Mouse (Mus musculus): Measurements from ENCODE around the gene Irf5.

DNA sequence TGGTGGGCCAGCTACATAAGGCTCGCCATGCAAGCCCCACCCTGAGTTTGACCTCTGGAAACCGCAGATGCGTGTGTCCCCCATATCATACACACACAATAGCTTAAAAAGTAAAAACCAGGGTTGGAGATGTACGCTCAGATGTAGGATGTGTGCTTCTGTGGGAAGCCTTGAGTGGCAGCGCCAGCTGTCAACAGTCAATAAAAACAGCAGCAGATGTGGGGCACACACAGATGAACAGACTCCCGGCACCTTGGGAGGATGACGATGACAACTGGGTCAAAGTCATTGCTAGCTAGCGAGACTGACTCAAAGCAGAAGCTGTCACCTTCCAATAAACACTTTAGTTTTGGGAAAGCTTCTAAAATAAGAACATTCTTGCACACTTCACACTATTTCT is 13.1 kb downstream of the Irf5 start:
- TF ChIP-seq POLR2A (IDR thresholded peaks at IDR 0.05; ENCODE audit: low read depth, low read length) = no peak
- no peak for TF ChIP-seq CTCF (IDR thresholded peaks at IDR 0.05; ENCODE audit: extremely low read depth, insufficient read depth, insufficient read length, insufficient replicate concordance)

All from spleen, adult 2 months (tissue).